Mouse (Mus musculus) liver, embryonic 14 days (tissue): Measurements from ENCODE around the gene Yme1l1. TPM values are rescaled to one million over a fixed set of nuclear protein-coding genes. Genes with fewer than 3 reads are reported as not detected.

Experiments used
- polyA plus RNA-seq: library from polyadenylated mRNA; depleted of rRNA; stranded (reverse); fragments of >200 nt; gene quantifications from 2 replicates; pipeline ENCODE4 v1.2.3, GENCODE M21; 2012; rRNA removed

The Yme1l1 gene
- 16.3 and 20.1 TPM in 2 replicates for polyA plus RNA-seq

GRCm38 (mm10) chr2:23155777-23156607, at the start of gene Yme1l1, which contains the start of gene Mastl:
Yme1l1 (plus strand) TSS chr2:23156369.
Mastl (minus strand) TSS chr2:23156024.

GRCm38 (mm10) chr2:23207070-23207526, 50.9 kb downstream of the Yme1l1 start, which contains the start of gene 4931423N10Rik:
4931423N10Rik (plus strand) TSS chr2:23207476.

Other genes starting within 250 kb of the Yme1l1 start
- 19.9 and 26.7 TPM in 2 replicates for gene Abi1, start 116.1 kb upstream of the Yme1l1 start, polyA plus RNA-seq
- 6.5 and 7.7 TPM in 2 replicates for gene Acbd5, start 88.2 kb upstream of the Yme1l1 start, polyA plus RNA-seq
- gene Mastl, start 345 bp upstream of the Yme1l1 start, polyA plus RNA-seq = 3.4 and 3.8 TPM in 2 replicates
- 0.01 TPM in 1 of 2 replicates, not detected in the other for gene 4931423N10Rik, start 51.1 kb downstream of the Yme1l1 start, polyA plus RNA-seq
- not detected in 2 replicates for gene Nxph2, start 164.9 kb downstream of the Yme1l1 start, polyA plus RNA-seq